Mouse (Mus musculus) cerebellum, adult 9-11 months (tissue): ENCODE measurements at regions not wholly inside any gene's neighbourhood (a gene's known extent, or its start where the extent isn't known, plus 50 kb on each side); places are given as distances from the start of the nearest gene placed in this dataset.
"Not testable (repeated sequence)": the region's sequence is repeated elsewhere in the genome, so short reads cannot be mapped to it uniquely, and the experiment has no call there.

Source experiments
- DNase-seq: peaks from one replicate; pipeline ENCODE4 v3.0.0; 2022

- no peak for DNase-seq
Observed at GRCm38 (mm10) chr3:39814814-39815213, 716.3 kb upstream of the Intu start.

GRCm38 (mm10) chr3:39830488-39831056 lies 700.5 kb upstream of the Intu start:
- DNase-seq, result no peak

GRCm38 (mm10) chr3:39838377-39839145 lies 692.5 kb upstream of the Intu start:
- no peak for DNase-seq

- DNase-seq, result no peak
Observed at GRCm38 (mm10) chr3:39840946-39841345, 690.1 kb upstream of the Intu start.

- no peak for DNase-seq
Observed at GRCm38 (mm10) chr3:39845123-39845522, 686.0 kb upstream of the Intu start.

GRCm38 (mm10) chr3:39848829-39849228 lies 682.3 kb upstream of the Intu start:
- no peak for DNase-seq

- no peak for DNase-seq
Observed at GRCm38 (mm10) chr3:39857214-39857839, 673.8 kb upstream of the Intu start.

- DNase-seq, result not testable (repeated sequence)
Observed at GRCm38 (mm10) chr3:39876046-39876445, 655.0 kb upstream of the Intu start.

- DNase-seq, result no peak
Observed at GRCm38 (mm10) chr3:39884370-39884769, 646.7 kb upstream of the Intu start.

- DNase-seq, result no peak
Observed at GRCm38 (mm10) chr3:39888376-39888775, 642.7 kb upstream of the Intu start.

GRCm38 (mm10) chr3:39889222-39889621 lies 641.9 kb upstream of the Intu start:
- DNase-seq, result no peak

GRCm38 (mm10) chr3:39898961-39899360 lies 632.1 kb upstream of the Intu start:
- DNase-seq, result no peak

GRCm38 (mm10) chr3:39900207-39900606 lies 630.9 kb upstream of the Intu start:
- no peak for DNase-seq

GRCm38 (mm10) chr3:39904377-39904776 lies 626.7 kb upstream of the Intu start:
- DNase-seq, result no peak

- no peak for DNase-seq
Observed at GRCm38 (mm10) chr3:39908676-39909362, 622.3 kb upstream of the Intu start.

- no peak for DNase-seq
Observed at GRCm38 (mm10) chr3:39909642-39910041, 621.4 kb upstream of the Intu start.

- no peak for DNase-seq
Observed at GRCm38 (mm10) chr3:39918601-39919000, 612.5 kb upstream of the Intu start.

GRCm38 (mm10) chr3:39925436-39925835 lies 605.6 kb upstream of the Intu start:
- no peak for DNase-seq

- no peak for DNase-seq
Observed at GRCm38 (mm10) chr3:39928421-39928820, 602.7 kb upstream of the Intu start.

- no peak for DNase-seq
Observed at GRCm38 (mm10) chr3:39933372-39933771, 597.7 kb upstream of the Intu start.

- no peak for DNase-seq
Observed at GRCm38 (mm10) chr3:39937719-39938278, 593.3 kb upstream of the Intu start.

- no peak for DNase-seq
Observed at GRCm38 (mm10) chr3:39944581-39944980, 586.5 kb upstream of the Intu start.

GRCm38 (mm10) chr3:39952103-39952502 lies 579.0 kb upstream of the Intu start:
- DNase-seq, result no peak
